Mouse (Mus musculus) neutrophil, adult 5-6 weeks (primary cell): Measurements from ENCODE around the gene Arhgef10l. TPM values are rescaled to one million over a fixed set of nuclear protein-coding genes. Genes with fewer than 3 reads are reported as not detected.

ENCODE experiments used
- ATAC-seq: fragments of 151-379, 151-347 bp; 2 replicates; pipeline ENCODE4 v1.8.0; 2017; ENCODE audit warnings: mild to moderate bottlenecking, moderate TSS enrichment; ENCODE audit not compliant: insufficient number of reproducible peaks, poor library complexity, low FRiP score, severe bottlenecking; ENCODE audit errors: extremely low read depth
- total RNA-seq: library from RNA; stranded (forward); fragments of 200-1000 nt; gene quantifications from 2 replicates; pipeline ENCODE4 v1.2.3, GENCODE M21; 2017

The Arhgef10l gene
- total RNA-seq, 1 experiment from 2014 or later = 4.2 TPM

DNA sequence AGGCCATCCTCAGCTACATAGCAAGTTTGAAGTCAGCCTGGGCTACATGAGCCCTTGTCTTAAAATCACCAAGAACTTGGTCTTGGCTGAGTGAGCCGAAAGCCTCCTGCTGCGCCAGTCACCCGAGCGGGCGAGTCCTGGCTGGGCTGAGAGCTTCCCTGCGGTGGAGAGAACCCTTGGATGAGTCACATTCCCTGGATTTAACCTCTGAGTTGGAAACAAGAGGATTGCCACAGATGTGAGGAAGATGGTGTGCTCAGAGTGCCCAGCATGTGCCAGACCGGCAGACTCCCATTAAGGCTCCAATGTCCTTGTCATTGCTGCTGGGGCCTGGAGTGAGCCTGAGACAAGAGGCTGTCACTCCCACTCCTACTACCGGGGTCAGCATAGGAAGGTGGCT, 2.0 kb upstream of the Arhgef10l start:
- no peak for ATAC-seq

DNA sequence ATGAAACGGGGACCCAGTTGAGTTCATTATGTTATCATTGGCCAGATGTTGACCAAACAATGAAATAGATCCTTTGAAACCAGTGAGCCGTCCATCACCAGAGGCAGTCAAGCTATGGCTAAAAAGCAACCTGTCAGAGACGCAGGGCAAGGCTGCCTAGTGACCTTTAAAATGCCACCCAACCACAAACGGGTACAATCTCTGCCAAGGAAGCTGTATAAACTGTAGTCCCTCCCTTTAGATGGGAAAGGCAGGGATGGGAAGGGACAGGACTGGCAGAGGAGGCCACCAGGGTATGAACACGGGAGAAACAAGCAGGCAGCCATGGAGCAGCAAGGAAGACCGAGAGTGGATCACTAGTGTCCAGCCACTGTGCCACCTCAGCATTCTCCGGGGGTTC, 759 bp downstream of the Arhgef10l start:
- ATAC-seq = no peak

DNA sequence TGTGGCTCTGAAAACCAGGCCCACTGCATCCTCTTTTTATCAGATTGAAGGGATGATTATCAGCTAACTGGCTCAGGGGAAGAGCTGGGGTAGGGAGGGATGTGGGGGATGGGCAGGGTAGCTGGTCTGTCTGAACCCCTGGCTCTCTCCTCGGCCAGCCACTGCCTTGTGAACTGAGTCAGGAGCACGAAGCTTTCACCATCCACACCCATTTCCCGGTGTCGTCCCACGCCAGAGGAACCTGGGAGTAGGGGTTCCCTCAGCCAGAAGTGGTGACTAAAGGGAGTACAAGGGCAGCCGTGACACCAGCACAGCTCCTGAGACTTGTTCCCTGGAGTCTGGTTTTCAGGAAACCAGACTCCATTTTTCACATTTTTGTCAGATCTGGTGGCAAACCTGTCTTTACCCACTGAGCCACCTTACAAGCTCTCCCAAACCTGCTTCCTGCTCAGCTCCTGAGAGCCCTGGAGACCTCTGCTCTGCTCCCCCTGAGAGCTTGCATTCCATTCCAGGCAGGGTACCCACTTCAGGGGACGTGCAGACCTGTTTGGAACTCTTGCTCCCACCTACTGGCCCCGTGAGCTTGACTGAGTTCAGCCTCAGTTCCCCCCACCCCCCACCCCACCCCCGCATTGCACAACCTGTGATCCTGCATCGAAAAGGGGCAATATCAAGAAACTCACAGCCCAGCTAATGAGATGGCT, 2.8 kb downstream of the Arhgef10l start:
- ATAC-seq = no peak

DNA sequence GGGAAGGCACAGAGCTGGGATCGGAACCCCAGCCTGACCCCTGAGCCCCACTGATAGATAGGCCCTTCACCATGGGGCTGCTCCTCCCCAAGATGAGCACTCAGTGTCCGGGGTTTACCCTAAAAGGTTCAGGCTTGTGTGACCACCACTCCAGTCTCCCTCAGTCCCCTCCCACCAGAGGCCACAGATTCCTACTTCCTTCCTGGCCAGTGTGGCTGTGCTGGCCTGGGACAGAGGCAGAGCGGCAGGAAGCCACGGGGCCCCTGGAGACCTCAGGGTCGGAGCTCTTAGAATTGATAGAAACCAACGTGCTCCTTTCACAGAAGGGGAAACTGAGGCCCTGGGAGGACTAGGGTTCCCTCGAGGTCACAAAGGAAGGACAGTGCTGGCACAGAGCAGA, 3.4 kb downstream of the Arhgef10l start:
- ATAC-seq = no peak

DNA sequence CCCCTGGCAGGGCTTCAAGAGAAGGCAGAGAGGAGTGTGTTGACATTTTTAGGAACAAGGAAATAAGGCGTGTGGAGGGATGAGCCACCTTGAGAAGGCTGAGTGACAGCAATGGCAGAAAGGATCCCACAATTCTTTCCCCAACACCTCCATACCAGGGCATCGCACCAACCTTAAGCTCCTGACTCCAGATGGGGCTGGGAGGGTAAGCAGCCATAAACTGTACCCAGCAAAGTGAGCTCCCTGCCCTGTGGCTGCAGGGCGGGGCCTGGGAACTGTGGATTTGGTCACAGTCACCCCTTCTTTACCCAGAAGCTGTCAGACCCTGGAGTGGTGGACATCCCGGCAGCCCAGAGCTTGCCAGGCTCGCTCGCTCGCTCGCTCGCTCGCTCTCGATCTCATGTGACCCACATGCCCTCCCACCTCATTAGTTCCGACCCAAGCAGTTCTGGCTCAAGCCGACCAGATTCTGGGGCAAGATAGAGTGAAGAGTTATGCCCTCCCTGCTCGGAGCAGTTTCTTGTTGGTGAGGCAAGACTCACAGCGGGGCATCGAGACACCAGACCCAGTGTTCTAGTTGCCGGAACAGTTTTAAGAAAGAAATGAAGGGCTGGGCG, 4.3 kb downstream of the Arhgef10l start:
- ATAC-seq = no peak

DNA sequence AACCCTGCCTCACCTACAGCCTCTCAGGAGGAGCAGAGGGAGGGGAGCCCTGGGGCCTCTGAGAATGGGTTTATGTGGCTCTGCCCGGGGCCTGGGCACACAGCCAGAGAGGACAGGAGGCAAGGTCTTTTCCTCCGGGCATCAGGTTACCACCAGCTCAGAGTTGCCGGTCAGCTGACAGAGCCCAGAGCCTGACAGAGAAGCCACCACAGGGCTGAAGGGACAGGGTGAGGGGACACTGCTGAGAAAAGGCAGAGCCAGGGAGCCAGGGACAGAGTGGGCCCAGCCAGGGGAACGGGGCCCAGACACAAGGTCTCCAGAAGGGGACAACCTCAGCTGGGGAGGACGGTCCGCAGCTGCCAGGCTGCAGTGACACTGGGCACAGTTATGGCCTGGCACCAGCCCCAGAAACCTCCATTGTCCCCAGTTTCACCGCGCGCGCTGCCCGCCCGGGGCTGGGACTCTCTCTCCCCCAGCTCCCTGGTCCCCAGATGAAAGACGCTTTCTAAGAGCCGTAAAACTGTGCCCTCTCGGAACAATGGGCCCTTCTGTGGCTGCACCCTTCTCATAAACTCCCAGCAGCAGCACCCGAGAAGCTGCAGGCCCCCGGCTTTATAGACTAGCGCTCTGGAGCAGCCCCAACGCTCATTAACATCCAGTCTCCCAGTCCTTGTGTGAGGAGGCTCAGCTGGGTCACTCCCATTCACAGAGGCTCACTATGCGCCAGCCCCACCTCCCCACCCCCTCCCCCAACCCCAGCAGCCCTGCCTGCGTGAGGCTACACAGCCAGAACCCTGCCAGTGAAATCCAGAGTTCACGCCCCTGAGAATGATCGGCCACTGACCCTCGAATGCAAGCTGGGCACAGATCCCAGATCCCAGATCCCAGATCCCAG, 7.9 kb downstream of the Arhgef10l start:
- no peak for ATAC-seq

DNA sequence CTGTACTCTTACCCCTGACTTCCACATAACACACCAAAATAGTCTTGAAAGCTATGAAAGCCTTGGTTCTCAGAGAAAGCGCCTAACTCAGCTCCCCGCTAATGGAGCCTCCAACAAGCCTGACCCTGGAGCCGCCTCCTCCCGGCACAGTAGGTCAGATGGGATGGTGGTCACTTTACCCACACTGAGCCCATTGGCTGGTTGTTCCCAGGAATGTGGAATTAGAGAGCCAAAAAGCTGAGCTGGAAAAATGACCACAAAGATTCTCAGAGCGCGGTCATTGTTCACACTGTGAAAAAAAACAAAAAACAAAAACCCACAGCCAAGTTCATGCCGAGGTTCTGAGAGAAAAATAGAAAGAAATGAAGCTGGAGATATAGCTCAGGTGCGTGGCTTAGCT, 9.3 kb downstream of the Arhgef10l start:
- ATAC-seq = no peak

DNA sequence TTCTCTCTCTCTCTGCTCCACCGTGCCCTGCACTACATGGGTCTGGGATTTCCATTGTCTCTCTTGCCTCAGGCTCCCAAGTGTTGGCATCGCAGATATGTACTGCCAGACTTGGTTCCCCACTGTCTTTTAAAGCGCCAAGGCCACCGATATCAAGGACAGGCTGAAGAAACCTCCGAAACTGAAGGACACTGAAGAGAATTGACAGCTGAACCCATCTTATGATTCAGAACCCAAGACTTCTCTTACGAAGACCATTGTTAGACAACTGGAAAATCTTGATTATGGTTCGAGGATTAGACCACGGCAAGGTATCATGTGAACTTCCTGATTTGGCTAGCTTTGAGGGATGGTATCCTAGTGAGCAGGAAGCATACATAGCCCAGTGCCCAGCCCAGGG, 11.0 kb downstream of the Arhgef10l start:
- ATAC-seq = no peak

DNA sequence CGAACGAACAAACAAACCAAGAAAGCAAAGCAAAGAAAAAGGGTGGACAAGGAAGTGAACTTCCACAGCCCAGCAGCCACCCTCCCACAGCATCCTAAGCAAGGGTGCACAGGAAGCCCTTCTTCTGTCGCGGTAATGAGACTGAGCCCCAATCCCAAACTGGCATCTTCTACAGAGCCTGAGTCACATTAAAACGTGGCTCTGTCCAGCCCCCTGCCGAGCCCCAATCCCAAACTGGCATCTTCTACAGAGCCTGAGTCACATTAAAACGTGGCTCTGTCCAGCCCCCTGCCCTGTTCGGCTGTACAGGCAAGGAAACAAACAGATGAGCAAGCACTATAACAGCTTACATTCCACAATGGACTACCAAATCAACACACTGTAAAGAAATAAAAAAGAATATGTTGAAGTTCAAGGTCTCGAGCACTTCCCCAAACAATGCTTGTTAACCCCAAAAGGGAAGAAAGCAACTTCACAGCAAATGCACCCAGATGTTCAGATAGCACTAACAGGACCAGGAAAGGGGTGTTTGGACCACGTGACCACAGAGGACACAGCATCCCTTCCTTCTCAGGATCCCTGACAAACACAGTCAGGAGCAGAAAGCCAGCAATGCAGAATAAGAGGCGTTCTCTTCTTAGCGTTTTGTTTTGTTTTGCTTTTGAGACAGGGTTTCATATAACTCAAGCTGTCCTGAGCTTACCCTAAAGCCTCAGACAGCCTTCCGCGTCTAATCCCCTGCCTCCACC, 11.8 kb downstream of the Arhgef10l start:
- ATAC-seq = no peak

DNA sequence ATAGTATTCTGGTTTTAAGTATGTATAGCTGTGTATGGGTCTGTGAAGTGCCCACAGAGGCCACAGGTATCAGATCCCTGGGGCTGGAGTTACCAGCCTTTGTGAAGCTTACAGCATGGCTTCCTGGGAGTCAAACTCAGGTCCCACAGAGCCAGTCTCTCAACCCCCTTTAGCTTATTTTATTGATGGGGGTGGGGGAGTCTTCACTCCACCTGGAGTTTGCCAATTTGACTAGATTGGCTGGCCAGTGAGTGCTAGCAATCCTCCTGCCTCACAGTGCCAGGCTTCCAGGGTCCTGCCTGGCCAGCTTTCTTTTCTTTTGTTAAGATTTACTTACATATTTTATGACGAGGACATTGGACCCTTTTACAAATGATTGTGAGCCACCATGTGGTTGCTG, 16.1 kb downstream of the Arhgef10l start:
- ATAC-seq = no peak

DNA sequence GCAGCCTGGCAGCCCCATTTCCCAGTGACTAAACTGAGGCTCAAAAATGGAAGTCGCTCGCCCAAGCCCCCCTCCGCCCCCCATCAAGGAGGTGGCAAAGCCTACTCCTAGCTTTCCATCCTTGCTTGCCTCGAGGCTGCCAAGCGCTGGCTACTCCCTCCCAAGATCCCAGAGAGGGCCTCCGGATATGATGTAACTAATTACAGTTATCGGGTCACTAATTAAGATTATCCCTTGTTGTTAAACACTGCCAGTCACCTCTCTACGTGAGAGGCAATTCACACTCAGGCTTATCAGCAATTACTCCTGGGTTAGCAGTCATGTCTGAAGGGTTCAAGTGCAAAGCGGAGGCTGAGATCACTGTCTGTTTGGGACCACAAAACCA, 16.6 kb downstream of the Arhgef10l start:
- no peak for ATAC-seq

DNA sequence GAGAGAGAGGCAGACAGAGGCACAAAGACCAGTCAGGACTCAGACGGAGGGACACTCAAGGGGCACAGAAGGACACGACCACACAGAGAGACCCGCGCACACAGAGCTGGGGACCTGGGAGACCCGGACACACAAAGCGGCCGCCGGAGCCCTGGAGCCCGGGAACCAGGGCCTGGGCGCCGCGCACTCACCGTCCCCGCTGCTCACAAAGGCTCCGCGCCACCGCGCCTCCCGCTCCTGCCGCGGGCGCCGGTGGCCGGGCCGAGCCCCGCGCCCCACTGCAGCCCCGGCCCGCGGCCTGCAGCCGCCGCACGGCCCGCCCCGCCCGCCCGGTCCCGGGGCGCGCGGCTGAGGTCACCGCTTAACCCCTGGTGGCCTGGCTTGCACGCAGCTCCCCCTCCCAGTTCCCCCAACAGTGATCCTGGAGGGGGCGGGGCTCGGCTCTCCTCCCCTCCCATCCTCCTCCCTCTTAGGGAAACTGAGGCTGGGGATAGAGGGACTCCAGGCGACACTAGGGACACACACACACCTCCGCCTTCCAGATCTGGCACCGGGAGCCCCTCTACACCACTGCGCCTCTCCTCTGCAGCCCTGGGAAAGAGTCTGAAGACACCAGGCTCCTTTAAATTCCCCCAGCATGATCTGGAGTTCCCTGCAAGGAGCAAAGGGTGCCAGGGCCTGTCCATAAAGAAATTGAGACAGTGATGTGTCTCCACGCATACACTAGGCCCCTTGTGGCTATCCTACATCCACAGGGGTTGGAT, 17.2 kb downstream of the Arhgef10l start:
- ATAC-seq = no peak

DNA sequence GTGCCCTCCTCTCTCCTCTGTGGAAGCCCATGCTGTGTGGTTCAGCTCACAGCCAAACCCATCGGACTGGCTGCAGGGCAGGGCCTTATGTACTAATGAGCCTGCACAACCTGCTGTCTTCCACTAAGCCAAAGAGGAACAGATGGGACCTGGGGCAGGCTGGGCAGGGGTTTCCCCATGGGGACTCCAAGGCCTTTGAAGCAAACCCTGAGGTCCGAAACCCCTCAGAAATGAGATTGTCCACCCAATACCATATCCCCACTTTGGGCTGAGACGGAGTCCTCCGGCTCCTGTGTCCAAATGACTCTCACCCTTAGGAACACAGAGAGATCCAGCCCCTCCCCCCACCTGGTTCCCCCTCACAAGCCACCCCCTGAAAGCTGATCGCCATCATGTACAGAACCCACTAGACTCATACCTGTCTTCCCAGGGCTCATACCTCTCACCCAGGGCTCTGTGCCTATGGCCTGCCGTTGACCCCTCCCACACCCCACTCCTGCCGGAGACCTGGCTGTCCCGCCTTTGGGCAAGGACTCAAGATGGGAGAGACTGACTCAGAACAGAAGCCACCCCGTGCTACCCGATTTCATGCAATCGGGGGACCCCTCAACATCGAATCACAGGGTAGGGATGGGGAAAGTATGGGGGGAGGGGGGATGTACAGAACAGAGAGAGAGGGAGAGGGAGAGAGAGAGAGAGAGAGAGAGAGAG, 17.9 kb downstream of the Arhgef10l start:
- ATAC-seq = no peak

DNA sequence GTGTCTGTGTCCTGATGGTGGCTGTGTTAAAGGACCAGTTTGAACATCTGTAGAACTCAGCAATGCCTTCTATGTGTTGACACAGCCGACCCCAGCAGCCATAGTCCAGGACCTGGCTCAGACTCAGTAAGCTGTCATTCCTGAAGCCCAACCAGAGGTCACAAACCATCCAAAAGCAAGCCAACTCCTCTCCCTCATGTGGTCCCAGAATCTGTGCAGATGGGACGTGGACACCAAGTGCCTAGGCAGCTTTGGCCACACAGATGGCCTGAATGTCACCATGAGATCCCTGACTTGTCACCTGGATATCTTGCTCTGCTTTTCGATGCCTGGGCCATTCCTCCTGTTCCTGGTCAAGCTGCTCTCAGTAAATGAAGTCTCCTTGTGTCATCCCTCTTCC, 20.2 kb downstream of the Arhgef10l start:
- no peak for ATAC-seq

DNA sequence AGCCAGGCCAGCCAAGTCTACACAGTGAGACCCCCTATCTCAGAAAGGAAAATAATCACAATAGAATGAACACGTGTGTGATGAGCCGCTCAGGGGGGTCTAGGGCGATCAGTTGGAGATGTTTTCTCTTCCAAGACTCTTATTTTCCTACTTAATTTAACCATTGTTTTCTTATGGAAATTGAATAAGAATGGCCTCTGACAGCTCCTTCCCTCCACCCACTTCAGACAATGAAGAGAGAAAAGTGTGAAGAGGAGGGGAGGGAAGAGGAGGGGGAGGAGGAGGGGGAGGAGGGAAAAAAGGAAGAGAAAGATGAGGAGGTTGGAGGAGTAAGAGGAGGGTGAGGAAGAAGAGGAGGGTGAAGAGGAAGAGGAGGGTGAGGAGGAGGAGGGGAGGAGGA, 21.1 kb downstream of the Arhgef10l start:
- no peak for ATAC-seq

DNA sequence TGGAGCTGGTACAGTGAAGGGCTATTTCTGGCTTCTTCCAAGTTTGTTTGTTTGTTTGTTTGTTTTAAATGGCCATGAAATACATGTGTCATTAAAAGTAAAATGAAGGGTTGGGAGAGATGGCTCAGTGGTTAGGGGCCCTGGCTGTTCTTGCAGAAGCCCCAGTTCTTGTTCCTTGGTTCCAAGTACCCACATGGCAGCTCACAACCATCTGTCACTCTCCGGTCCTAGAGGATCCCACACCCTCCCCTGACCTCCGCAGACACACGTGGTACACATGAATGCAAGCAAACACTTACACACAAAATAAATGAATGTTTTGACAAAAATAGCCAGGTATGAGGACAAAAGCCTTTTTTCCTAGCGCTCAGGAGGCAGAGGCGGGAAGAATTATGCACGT, 21.5 kb downstream of the Arhgef10l start:
- ATAC-seq = no peak

DNA sequence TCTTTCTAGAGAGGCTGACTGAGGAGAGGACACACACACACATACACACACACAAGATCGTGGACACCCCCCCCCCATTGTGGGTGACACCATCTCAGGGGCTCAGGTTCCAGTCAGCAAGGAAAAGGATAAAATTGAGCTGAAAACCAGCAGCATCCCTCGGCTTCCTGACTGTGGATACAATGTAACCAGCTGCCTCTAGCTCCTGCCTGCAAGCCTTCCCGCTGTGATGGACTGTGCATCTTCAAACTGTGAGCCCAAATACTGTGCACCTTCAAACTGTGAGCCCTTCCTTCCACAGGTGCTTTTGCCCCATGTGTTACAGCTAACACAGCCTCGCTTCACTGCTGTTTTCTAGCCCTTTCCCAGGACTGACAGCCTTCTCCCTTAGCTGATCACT, 23.4 kb downstream of the Arhgef10l start:
- no peak for ATAC-seq

DNA sequence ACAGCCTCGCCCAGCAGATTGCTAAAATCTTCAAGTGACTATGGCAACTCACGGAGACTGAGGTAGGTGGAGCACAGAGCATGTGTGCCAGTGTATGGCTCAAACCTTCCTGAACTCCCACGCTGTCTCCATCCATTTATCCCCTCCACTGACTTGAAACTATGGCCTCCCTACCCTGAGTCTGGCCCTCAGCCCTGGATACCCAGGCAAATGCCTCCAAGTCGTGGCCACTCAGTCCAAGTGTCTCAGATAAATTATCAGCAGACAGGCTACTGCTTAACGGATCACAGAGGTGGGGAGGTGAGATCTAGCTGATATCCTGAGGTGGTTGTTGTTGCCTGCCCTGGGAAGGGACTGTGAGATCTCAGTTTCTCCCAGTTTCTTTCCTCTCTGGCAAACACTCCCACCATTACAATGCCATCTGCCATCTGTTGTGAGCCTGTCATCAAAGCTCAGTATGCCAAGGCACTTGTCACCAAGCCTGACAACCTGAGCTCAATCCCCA, 24.3 kb downstream of the Arhgef10l start:
- ATAC-seq = no peak
